Mouse (Mus musculus) embryonic facial prominence, embryonic 11.5 days (tissue): Measurements from ENCODE around the gene Pax2. TPM values are rescaled to one million over a fixed set of nuclear protein-coding genes. Genes with fewer than 3 reads are reported as not detected.

ENCODE experiments used
- ATAC-seq: fragments of 200-750 bp; cut with Nextera tagmentation; replicated peaks from 2 replicates; pipeline ENCODE4 v1.8.0; 2017; ENCODE audit warnings: low read depth; ENCODE audit not compliant: insufficient number of reproducible peaks, low FRiP score, low TSS enrichment
- DNase-seq: peaks from one replicate; pipeline ENCODE4 v3.0.0-alpha.2; 2015; ENCODE audit warnings: low spot score
- H3K27ac ChIP-seq: fragments of 300-500 bp; sonication (generic); replicated peaks from 2 replicates; pipeline ENCODE4 v1.5.1; 2014; ENCODE audit warnings: mild to moderate bottlenecking, low read depth, low read length, control low read depth
- H3K27me3 ChIP-seq: fragments of 300-500 bp; sonication (generic); 2 replicates; pipeline ENCODE4 v1.6.1; 2014; ENCODE audit warnings: mild to moderate bottlenecking, low read length, moderate library complexity, mixed read lengths; ENCODE audit not compliant: control insufficient read depth, insufficient read depth
- H3K36me3 ChIP-seq: fragments of 300-500 bp; sonication (generic); replicated peaks from 2 replicates; pipeline ENCODE4 v1.6.1; 2014; ENCODE audit warnings: low read depth, mild to moderate bottlenecking, low read length, moderate library complexity, mixed read lengths; ENCODE audit not compliant: control insufficient read depth, insufficient read depth
- H3K4me1 ChIP-seq: fragments of 300-500 bp; sonication (generic); 2 replicates; pipeline ENCODE4 v1.6.1; 2014; ENCODE audit warnings: low read length, mixed read lengths; ENCODE audit not compliant: control insufficient read depth, insufficient read depth
- H3K4me2 ChIP-seq: fragments of 300-500 bp; sonication (generic); 2 replicates; pipeline ENCODE4 v1.6.1; 2014; ENCODE audit warnings: low read depth, mild to moderate bottlenecking, control low read depth, low read length, moderate library complexity
- H3K4me3 ChIP-seq: fragments of 300-500 bp; sonication (generic); 2 replicates; pipeline ENCODE4 v1.5.1; 2014; ENCODE audit warnings: low read depth, low read length, control low read depth
- H3K9ac ChIP-seq: fragments of 300-500 bp; sonication (generic); replicated peaks from 2 replicates; pipeline ENCODE4 v1.6.1; 2014; ENCODE audit warnings: mild to moderate bottlenecking, control low read depth, low read length
- H3K9me3 ChIP-seq: fragments of 300-500 bp; sonication (generic); replicated peaks from 2 replicates; pipeline ENCODE4 v1.6.1; 2016; ENCODE audit warnings: mild to moderate bottlenecking, low read length, inconsistent platforms, mixed read lengths; ENCODE audit not compliant: control insufficient read depth
- WGBS: fragments of 180-500 bp; shearing (Covaris S2); extraction: QIAGEN DNeasy Blood & Tissue Kit; methylation state at CpG from one replicate; pipeline ENCODE4 v1.1.7; 2014; 5-methylcytosine and 5-hydroxymethylcytosine counted together
- polyA plus RNA-seq: library from polyadenylated mRNA; unstranded; fragments of >200 nt; fragmentation: Nextera tagmentation; extraction: Ambion mirVana; gene quantifications from 2 replicates; pipeline ENCODE4 v1.2.1, GENCODE M21; 2014

The Pax2 gene
- polyA plus RNA-seq, 1 experiment from 2014 or later: 0.90 TPM

DNA sequence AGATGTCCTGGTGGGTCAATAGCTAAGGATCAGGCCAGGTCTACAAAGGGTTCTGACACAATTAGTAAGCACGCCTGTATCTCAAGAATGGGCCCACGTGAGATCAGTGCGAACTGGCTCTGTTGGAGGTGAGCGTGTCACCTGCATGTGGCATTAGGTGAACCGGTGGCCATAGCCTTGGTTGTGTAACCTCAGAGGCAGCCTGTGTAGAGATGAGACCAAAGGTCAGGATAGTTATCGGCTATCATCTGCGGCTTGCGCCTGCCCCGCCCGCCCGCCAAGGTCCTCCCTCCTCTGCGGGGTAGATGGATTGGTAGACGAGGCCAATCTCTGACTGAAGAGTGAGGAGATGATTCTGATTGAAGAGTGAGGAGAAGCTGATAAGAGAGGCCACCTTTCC lies 15.7 kb downstream of the Pax2 start:
- 84% methylated on average over 13 of the region's 13 CpGs for WGBS
- Histone ChIP-seq H3K4me2 (no peak overlapping the region), H3K36me3 (no peaks in the 10 kb centered on the region), H3K4me3 (no peak overlapping the region), H3K4me1 (no peaks in the 10 kb centered on the region), H3K27ac (no peak overlapping the region), H3K9ac (no peak overlapping the region), H3K27me3 (no peaks in the 10 kb centered on the region), H3K9me3 (no peaks in the 10 kb centered on the region)
- ATAC-seq (no peak), DNase-seq (no peak)

DNA sequence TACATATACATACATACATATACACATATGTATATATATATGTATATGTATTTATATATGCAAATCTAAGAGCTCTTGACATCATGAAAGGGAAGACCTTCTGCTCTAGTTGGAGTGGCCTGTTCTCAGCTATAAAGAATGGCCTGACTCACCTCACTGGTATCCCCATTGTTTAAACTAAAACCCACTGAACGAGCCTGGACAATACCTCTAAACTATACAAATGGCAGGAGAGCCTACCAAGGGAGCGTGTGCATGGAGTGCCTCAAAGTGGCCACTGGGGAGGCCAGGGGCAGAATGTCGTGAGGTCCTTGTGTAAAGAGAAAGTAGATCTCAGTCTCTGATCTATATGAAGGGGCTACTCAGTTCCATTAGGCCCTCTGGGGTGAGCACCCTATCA lies 26.1 kb downstream of the Pax2 start:
- H3K4me1 ChIP-seq: no peaks in the 10 kb centered on the region
- no peak overlapping the region for H3K27ac ChIP-seq
- H3K9ac ChIP-seq: no peak overlapping the region
- H3K4me2 ChIP-seq: no peak overlapping the region
- DNase-seq (no peak), ATAC-seq (no peak)
- H3K4me3 ChIP-seq: no peak overlapping the region
- WGBS: 63% methylated on average over 3 of the region's 3 CpGs
- no peaks in the 10 kb centered on the region for H3K36me3 ChIP-seq
- no peaks in the 10 kb centered on the region for H3K9me3 ChIP-seq
- H3K27me3 ChIP-seq: no peaks in the 10 kb centered on the region

DNA sequence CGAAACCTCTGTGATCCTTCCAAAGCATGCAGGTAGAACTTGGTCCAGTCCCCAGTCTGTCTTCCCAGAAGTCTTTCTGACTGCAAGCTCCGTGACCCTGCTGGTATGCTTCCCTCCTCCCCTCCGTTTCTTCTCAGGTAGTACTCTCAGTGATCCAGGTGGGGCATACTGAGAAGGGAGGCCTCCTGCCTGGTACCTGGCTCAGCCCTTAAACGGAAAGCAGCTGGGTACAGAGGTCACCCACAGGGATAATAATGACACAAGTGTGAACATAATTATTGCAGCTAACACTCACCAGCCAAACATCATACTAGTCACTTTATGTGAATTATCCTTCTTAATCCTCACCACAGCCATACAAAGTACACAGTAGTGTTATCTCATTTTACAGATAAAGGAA lies 28.5 kb downstream of the Pax2 start:
- no peak overlapping the region for H3K4me3 ChIP-seq
- no peaks in the 10 kb centered on the region for H3K4me1 ChIP-seq
- ATAC-seq: no peak
- WGBS: 64% methylated on average over 4 of the region's 4 CpGs
- H3K9me3 ChIP-seq: no peaks in the 10 kb centered on the region
- H3K9ac ChIP-seq: no peak overlapping the region
- no peaks in the 10 kb centered on the region for H3K36me3 ChIP-seq
- no peak for DNase-seq
- no peak overlapping the region for H3K27ac ChIP-seq
- no peaks in the 10 kb centered on the region for H3K27me3 ChIP-seq
- H3K4me2 ChIP-seq: no peak overlapping the region

DNA sequence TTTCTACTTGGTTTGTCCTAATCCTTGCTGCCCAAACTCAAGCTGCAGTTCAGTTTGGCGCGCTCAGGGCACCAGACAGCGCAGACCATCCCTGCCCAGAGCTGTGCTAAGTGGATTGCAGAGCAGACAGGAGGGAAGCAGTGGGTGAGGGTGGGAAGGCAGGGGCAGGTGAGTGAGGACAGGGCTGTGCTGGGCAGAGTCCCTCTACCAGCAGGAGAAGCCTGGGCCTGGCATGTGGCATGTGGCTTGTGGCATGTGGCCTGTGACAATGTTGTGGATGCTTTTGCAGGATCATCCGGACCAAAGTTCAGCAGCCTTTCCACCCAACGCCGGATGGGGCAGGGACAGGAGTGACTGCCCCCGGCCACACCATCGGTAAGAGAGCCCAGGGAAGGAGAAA lies 32.6 kb downstream of the Pax2 start:
- WGBS: 92% methylated on average over 8 of the region's 8 CpGs
- Histone ChIP-seq H3K36me3 (no peaks in the 10 kb centered on the region), H3K9ac (no peak overlapping the region), H3K27me3 (no peaks in the 10 kb centered on the region), H3K9me3 (no peaks in the 10 kb centered on the region), H3K27ac (no peak overlapping the region), H3K4me3 (no peak overlapping the region), H3K4me1 (no peaks in the 10 kb centered on the region), H3K4me2 (no peak overlapping the region)
- no peak for ATAC-seq
- no peak for DNase-seq

DNA sequence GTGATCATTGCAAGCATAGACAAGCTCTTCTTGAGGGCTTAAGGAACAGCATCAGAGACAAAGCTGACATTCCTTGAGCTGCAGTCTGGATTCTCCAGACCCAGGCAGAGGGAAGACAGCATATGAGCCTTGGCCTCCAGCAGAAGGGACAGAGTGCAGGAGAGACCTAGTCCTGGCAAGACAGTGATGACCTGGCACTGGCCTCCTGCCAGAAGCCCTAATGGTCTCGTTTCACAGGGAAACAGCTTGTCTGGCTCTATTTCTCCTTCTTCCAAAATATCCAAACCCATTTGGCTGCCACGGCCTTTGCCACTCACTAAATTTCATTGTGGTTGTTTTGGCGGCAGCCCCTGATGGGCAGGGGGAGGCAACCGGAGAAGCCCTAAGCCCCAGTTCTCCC lies 36.1 kb downstream of the Pax2 start:
- DNase-seq (no peak), ATAC-seq (no peak)
- H3K4me2 ChIP-seq: no peak overlapping the region
- no peak overlapping the region for H3K4me3 ChIP-seq
- no peaks in the 10 kb centered on the region for H3K9me3 ChIP-seq
- no peaks in the 10 kb centered on the region for H3K36me3 ChIP-seq
- H3K4me1 ChIP-seq: no peaks in the 10 kb centered on the region
- no peak overlapping the region for H3K27ac ChIP-seq
- H3K9ac ChIP-seq: no peak overlapping the region
- H3K27me3 ChIP-seq: no peaks in the 10 kb centered on the region
- WGBS: 85% methylated on average over 4 of the region's 4 CpGs

DNA sequence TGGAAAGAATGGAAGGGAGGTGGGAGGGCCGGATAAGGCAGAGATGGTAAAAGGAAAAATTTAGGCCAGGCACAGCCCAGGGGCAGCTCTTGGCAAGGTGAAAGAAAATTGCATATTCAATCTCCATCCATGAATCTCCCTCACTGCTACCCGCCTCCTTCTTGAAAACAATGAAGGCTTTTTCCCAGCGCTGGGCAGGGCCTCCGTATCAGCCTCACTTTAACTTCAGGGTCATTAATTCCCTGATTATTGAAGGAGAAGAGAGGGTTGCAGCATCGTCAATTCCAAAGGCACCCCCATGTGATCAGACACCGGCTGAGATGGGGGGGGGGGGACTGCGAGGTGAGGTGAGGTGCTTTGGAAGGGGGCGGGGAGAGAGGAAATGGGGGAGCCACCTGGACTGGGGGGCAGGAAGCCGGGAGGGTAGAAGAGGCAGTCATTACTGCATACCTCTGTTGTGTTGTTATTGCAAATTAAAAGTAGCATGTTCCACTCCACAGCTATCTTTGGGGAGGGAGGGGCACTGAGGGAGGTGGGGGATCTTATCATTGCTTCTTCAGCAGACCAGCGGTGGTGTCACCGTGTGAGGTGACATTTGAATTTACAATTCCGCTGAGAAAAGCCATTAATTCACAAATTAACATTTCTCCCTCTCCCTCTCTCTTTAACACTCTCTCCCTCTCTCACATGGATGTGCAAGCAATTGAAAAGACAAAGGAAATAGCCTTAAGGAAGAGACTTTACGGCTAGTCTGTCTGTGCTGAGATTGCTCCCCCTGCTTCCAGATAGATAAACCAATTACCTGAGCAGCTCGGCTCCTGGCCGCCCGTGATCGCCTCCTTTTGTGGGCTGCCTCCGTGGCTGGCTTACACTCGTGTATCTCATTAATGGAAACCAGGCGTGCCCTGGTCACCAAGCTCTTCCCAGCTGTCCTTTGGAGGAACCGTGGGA lies 41.5 kb downstream of the Pax2 start:
- no peak overlapping the region for H3K4me2 ChIP-seq
- WGBS: 25% methylated on average over 21 of the region's 21 CpGs
- H3K9ac ChIP-seq: peak overlapping the region; percentile 22; the same call in 1 of the 2 replicates
- no peaks in the 10 kb centered on the region for H3K36me3 ChIP-seq
- no peaks in the 10 kb centered on the region for H3K27me3 ChIP-seq
- ATAC-seq (no peak), DNase-seq (no peak)
- no peaks in the 10 kb centered on the region; the same call in 1 of the 2 replicates for H3K4me1 ChIP-seq
- no peaks in the 10 kb centered on the region for H3K9me3 ChIP-seq
- H3K27ac ChIP-seq: no peak overlapping the region
- no peak overlapping the region for H3K4me3 ChIP-seq

DNA sequence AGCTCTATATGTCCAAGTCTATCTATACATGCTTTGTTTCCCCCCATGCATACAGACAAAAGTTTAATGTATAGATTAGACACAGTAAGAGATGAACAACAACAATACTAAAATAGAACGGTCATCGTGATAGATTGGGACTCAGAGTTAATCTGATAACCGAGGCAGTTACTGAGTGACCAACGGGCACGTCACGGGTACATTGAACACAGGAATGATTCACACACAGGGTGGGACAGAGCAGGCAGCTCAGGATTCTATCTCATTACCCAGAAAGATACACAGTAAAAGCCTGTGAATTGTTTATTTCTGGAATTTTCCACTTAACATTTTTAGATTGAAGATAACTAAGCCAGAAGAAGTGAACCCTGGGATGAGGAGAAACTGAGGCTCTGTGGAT lies 42.9 kb downstream of the Pax2 start:
- 88% methylated on average over 6 of the region's 6 CpGs for WGBS
- H3K36me3 ChIP-seq: no peaks in the 10 kb centered on the region
- H3K27ac ChIP-seq: no peak overlapping the region
- H3K9me3 ChIP-seq: no peaks in the 10 kb centered on the region
- no peak overlapping the region for H3K4me2 ChIP-seq
- H3K27me3 ChIP-seq: no peaks in the 10 kb centered on the region
- no peaks in the 10 kb centered on the region; the same call in 1 of the 2 replicates for H3K4me1 ChIP-seq
- H3K4me3 ChIP-seq: no peak overlapping the region
- DNase-seq (no peak), ATAC-seq (no peak)
- H3K9ac ChIP-seq: no peak overlapping the region

DNA sequence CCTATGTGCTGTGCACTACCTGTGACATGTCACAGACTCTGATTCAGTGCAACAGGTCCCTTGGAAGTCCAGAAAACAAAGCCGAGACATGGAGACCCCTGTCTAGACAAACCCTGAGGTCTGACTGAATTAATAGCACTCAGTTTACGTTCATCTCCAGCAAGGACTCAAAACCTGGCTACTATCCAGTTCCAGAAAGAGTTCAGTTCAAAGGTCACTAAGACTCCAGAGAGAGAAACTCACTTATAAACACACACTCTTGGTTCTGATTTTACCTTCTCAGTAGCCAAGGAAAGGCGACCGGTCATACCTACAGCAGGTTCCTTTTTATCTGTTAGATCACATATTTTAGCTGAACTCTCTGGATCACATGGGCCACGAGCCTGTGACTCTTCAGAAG lies 43.3 kb downstream of the Pax2 start:
- Histone ChIP-seq H3K4me2 (no peak overlapping the region), H3K4me1 (no peaks in the 10 kb centered on the region; the same call in 1 of the 2 replicates), H3K9me3 (no peaks in the 10 kb centered on the region), H3K27me3 (no peaks in the 10 kb centered on the region), H3K27ac (no peak overlapping the region), H3K4me3 (no peak overlapping the region), H3K36me3 (no peaks in the 10 kb centered on the region), H3K9ac (no peak overlapping the region)
- 69% methylated on average over 5 of the region's 5 CpGs for WGBS
- ATAC-seq (no peak), DNase-seq (no peak)
